Mouse (Mus musculus): ENCODE data around the gene Sgpp1. TPM values are rescaled to one million over a fixed set of nuclear protein-coding genes. Genes with fewer than 3 reads are reported as not detected.

Sgpp1 gene
- 10 to 100 TPM in 6 of 26 experiments, 1 to 10 TPM in 20; 1.0 to 24.7 (median 3.5) TPM for total RNA-seq (2018; cell fraction: chromatin; rRNA removed)
- total RNA-seq (2018; cell fraction: cytosol; rRNA removed), result 10 to 100 TPM; 20.7 to 86.7 (median 51.5) TPM
- 100 to 1,000 TPM in 1 of 26 experiments, 10 to 100 TPM in 25; 13.3 to 104 (median 37.9) TPM for total RNA-seq (2018; cell fraction: nucleus; rRNA removed)
- 56.1 to 73.4 TPM (median 64.3 TPM) in 3 replicates for polyA plus RNA-seq (2018)

DNA sequence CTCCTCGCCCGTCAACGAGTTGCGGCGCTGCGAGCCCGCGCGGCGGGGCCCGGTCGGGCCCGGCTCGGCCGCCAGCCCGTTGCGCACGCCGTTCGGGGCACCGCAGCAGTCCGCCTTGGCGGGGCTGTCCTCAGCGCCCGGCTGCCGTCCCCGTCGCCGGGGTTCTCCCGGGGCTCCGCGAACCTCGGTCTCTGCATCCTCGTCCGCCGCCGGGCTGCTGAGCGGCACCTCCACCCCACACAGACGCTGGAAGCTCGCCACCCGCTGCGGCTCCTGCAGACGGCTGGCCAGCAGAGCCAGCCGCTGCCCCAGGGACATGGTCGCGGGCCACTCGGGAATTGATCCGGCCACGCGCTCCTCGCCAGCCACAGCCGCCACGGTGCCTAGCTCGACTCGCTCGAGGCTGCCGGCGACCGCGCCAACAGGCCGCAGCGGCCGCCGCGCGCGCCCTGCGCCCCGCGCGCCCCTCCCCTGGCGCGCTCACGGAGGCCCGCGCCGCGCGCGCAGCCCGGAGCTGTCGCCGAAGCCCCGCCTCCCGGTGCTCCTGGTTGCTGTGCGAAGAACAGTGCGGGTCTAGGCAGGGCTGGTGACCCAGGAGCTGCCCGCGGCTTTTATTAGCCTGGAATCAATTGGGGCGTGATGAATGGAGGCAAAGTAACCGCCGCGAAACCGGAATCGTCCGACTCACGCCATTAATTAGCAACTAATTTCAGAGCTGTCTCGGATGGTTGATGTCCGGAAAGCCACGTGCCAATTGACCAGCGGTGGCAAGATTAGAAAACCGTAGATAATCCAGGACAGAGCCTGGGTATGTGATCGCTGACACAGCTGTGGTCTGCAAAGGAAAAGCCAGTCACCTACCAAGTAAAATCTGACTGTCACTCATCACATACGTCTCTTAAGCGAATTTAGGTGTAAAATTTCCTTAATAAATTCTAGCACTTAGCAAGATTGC is at the start of gene Sgpp1:
TSS of gene Sgpp1 (minus strand) at position 484 of the 955 bp plus-strand sequence.
- H3K36me3 ChIP-seq (ENCODE audit: inconsistent target), result no peaks in the 10 kb centered on the region
- 1% methylated on average over 76 of the region's 105 CpGs for WGBS (ENCODE audit: missing documents)
- peaks cover 45% of the 10 kb centered on the region for H3K79me2 ChIP-seq (ENCODE audit: inconsistent target)
- H3K4me3 ChIP-seq (ENCODE audit: inconsistent target), result peak within 1 kb of the TSS; percentile 95
- peak within 1 kb of the TSS; percentile 72 for H3K27ac ChIP-seq

DNA sequence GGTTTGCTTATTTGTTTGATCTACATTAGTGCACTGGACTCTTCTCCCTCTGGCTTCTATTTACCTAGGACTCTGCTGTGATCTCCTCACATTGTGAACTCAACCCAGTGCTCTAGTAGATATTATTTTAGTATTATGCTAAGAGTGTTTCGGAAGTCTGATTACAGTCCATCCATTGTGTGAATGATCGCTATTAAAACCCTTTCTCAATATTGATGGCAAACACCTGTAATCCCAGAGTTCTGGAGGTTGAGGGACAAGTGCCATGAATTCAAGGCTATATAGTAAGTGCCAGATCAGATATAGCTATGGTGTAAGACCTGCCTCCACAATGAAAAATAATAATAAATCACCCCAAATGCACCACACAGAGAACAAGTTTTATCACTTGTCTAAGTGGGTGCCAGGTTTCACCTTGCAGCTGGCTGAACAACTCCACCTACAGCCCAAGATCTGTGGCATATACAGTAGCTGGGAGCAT is 48.8 kb upstream of the Sgpp1 start:
- H3K27ac ChIP-seq, result no peak overlapping the region
- no peaks in the 10 kb centered on the region for H3K36me3 ChIP-seq (ENCODE audit: inconsistent target)
- no peak overlapping the region for H3K4me3 ChIP-seq (ENCODE audit: inconsistent target)
- WGBS (ENCODE audit: missing documents), result 60% methylated on average over 1 of the region's 2 CpGs
- no peaks in the 10 kb centered on the region for H3K79me2 ChIP-seq (ENCODE audit: inconsistent target)

DNA sequence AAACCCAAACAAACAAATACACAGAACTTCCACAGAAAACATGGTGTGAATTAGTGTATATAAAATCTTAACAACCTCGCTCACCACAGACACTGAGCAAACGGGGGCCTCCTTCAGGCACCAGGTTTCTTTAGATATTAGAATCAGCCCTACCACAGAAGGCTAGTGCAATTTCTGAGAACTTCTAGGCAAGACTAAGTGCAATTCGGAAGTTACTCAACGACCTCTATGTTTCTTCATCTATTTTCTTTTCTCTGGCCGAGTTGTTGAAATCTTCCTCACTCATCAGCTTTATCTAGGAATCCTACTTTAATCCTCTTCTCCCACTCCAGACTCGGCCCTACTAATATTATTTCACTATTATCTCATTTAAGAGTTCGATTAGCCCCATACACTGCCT is 46.5 kb upstream of the Sgpp1 start:
- 82% methylated on average over 7 of the region's 7 CpGs for WGBS (ENCODE audit: missing documents)
- H3K36me3 ChIP-seq (ENCODE audit: inconsistent target), result no peaks in the 10 kb centered on the region
- H3K27ac ChIP-seq, result no peak overlapping the region
- H3K4me3 ChIP-seq (ENCODE audit: inconsistent target), result no peak overlapping the region
- H3K79me2 ChIP-seq (ENCODE audit: inconsistent target), result no peaks in the 10 kb centered on the region

DNA sequence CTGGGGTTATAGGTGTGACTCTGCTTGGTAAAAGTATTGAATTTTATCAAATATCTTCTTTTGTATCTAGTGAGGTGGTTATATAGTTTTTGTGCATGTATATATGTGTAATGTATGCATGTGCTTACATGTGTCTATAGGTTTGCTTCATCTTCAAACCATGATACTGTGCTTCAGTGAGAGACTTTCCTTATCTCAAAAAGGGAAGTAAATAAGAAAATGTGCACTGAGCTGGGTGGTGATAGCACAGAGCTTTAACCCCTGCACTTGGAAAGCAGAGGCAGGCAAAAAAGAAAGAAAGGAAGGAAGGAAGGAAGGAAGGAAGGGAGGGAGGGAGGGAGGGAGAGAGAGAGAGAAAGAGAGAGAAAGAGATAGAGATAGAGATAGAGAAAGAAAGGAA is 45.9 kb upstream of the Sgpp1 start:
- H3K27ac ChIP-seq, result no peak overlapping the region
- no peak overlapping the region for H3K4me3 ChIP-seq (ENCODE audit: inconsistent target)
- H3K79me2 ChIP-seq (ENCODE audit: inconsistent target), result no peaks in the 10 kb centered on the region
- H3K36me3 ChIP-seq (ENCODE audit: inconsistent target), result no peaks in the 10 kb centered on the region

DNA sequence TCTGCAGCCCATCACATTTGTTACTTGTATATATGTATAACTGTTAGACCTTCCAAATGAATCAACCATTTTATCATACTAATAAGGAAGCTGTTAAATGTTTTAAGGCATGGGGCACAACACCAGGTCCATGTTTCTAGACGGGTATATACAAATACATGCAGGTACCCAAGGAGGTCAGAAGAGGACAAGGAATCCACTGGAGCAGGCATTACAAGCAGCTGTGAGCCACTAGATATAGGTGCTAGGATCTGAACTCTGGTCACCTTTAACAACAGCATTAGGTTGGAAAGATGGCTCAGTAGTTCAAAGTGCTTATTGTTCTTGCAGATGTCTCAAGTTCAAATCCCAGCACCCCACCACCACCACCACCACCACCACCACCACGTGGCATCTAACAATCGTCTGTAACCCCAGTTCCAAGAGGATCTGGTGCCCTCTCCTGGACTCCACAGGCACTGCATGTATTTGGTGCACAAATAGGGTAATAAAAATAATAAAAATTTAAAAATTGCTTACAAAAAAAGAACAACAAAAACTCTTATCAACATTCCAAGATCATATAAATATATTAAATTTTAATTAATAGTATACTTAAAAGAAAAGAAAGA is 37.0 kb upstream of the Sgpp1 start:
- Histone ChIP-seq H3K36me3 (ENCODE audit: inconsistent target) (no peaks in the 10 kb centered on the region), H3K27ac (no peak overlapping the region), H3K4me3 (ENCODE audit: inconsistent target) (no peak overlapping the region), H3K79me2 (ENCODE audit: inconsistent target) (no peaks in the 10 kb centered on the region)
- WGBS (ENCODE audit: missing documents), result 12% methylated on average over 3 of the region's 3 CpGs

DNA sequence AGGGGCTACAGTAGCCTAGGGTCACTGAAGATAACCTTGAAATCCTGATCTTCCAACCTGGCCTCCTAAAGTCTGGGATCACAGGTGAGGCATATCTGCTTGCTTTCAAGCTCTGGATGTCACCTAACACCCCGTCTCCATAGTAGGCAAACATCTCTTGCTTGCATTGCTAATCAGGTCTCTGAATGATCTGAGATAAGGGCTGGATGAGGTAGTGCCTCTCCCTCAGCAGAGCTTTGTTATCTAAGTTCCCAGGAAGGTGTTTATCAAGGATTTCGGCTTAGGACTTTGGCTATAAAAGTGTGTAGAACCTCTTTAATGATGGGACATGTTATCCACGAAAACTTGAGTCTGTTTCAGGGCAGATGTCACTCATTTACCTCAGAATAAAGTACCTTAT is 35.9 kb upstream of the Sgpp1 start:
- no peak overlapping the region for H3K27ac ChIP-seq
- H3K79me2 ChIP-seq (ENCODE audit: inconsistent target), result no peaks in the 10 kb centered on the region
- no peaks in the 10 kb centered on the region for H3K36me3 ChIP-seq (ENCODE audit: inconsistent target)
- H3K4me3 ChIP-seq (ENCODE audit: inconsistent target), result no peak overlapping the region
- WGBS (ENCODE audit: missing documents), result 92% methylated on average over 3 of the region's 3 CpGs

DNA sequence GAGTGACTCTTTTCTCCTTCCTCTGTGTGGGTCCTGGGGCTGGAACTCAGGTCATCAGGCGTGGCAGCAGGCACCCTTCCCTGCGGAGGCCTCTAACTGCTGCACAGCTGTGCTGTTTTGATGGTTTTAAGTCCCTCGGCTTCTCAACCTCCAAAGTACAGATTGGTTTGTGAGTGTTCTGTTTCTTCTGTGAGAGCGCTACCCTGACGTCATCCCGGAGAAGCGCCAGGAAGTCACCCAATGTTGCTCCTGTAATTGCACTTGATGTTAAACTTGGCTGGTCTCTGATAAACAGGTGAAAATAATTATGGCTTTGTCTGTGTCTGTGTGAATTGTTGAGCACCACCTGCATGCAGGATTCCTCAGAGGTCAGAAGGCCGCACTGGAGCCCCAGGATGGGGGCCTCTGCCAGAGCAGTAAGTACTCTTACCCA is 31.4 kb upstream of the Sgpp1 start:
- 76% methylated on average over 8 of the region's 8 CpGs for WGBS (ENCODE audit: missing documents)
- no peak overlapping the region for H3K27ac ChIP-seq

DNA sequence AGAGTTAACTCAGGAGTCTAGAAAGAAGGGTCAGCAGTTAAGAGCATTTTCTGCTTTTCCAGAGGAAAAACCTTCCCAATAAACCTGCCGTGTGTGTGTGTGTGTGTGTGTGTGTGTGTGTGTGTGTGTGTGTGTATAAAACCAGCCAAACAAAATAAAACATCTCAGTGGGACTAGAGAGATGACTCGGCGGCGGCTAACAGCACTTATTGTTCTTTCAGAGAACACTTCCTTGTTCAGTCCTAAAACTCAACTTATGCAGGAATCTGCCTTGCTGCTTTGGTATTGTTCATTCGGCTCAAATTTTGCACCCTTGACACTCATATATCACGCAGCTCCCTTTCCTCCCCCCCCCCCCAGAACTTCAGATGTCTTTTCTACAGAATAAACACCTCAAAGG is 30.9 kb upstream of the Sgpp1 start:
- H3K27ac ChIP-seq, result no peak overlapping the region
- H3K4me3 ChIP-seq (ENCODE audit: inconsistent target), result no peak overlapping the region
- no peaks in the 10 kb centered on the region for H3K36me3 ChIP-seq (ENCODE audit: inconsistent target)
- 65% methylated on average over 6 of the region's 6 CpGs for WGBS (ENCODE audit: missing documents)
- no peaks in the 10 kb centered on the region for H3K79me2 ChIP-seq (ENCODE audit: inconsistent target)

More for the DNA sequence above, 31.4 kb upstream of the Sgpp1 start:
- Histone ChIP-seq H3K79me2 (ENCODE audit: inconsistent target) (no peaks in the 10 kb centered on the region), H3K36me3 (ENCODE audit: inconsistent target) (no peaks in the 10 kb centered on the region), H3K4me3 (ENCODE audit: inconsistent target) (no peak overlapping the region)

DNA sequence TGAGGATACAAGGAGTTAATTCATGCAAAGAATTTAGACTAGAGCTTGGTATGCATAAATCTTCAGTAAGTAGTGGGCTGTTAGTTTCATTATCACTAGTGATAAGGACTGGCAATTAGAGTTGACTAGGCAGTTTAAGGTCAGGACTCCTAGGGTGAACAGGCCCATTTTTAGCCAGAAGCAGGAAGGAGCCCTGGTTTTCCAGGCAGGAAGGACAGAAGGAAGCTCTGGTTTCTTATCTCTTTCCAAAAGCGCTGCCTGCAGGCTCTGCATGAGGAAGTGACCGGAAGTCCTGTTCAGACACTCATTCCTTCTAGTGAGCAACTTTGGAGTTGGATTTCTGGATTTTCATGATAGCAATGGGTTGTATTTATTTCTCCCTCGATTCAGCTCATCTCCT is 30.2 kb upstream of the Sgpp1 start:
- Histone ChIP-seq H3K4me3 (ENCODE audit: inconsistent target) (no peak overlapping the region), H3K79me2 (ENCODE audit: inconsistent target) (no peaks in the 10 kb centered on the region), H3K36me3 (ENCODE audit: inconsistent target) (no peaks in the 10 kb centered on the region), H3K27ac (no peak overlapping the region)
- 15% methylated on average over 3 of the region's 3 CpGs for WGBS (ENCODE audit: missing documents)

DNA sequence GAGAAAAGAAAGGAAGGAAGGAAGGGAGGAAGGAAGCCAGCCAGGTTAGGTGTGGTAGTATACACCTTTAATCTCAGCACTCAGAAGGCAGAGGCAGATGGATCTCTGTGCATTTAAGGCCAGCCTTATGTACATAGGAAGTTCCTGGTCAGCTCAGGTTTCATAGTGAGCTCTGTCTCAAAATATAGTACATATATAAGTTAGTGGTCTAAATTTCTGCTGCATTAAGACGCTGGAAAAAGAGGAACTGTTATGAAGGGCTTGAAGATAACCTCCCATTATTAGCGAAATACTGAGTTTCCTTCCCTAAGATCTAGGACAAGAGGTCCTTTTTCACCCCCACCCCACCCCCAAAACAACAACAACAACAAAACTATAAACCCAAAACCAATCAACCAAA is 20.9 kb upstream of the Sgpp1 start:
- no peak overlapping the region for H3K4me3 ChIP-seq (ENCODE audit: inconsistent target)
- WGBS (ENCODE audit: missing documents), result 0% methylated on average over 2 of the region's 2 CpGs
- no peak overlapping the region for H3K27ac ChIP-seq
- H3K36me3 ChIP-seq (ENCODE audit: inconsistent target), result no peaks in the 10 kb centered on the region
- H3K79me2 ChIP-seq (ENCODE audit: inconsistent target), result no peaks in the 10 kb centered on the region

DNA sequence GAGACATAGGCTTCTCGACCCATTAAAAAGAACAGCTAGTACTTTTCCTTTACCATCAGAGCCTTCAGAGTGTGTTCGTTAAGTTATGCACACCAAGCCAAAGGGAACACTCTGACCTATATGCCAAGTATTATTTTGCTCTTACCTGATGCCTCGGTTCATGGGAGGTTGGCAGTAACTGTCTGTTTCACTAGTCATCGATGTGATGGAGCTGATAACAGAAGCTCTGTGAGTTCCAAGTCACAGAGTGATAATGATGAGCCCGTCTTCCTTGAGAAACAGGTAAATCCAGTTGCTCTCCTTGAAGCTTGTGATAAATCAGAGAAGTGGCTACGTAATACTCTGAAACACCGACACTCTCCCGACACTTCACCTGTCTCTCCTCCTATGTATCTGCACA is 18.2 kb upstream of the Sgpp1 start:
- H3K79me2 ChIP-seq (ENCODE audit: inconsistent target), result no peaks in the 10 kb centered on the region
- no peak overlapping the region for H3K27ac ChIP-seq
- 92% methylated on average over 8 of the region's 8 CpGs for WGBS (ENCODE audit: missing documents)
- H3K36me3 ChIP-seq (ENCODE audit: inconsistent target), result no peaks in the 10 kb centered on the region
- no peak overlapping the region for H3K4me3 ChIP-seq (ENCODE audit: inconsistent target)

DNA sequence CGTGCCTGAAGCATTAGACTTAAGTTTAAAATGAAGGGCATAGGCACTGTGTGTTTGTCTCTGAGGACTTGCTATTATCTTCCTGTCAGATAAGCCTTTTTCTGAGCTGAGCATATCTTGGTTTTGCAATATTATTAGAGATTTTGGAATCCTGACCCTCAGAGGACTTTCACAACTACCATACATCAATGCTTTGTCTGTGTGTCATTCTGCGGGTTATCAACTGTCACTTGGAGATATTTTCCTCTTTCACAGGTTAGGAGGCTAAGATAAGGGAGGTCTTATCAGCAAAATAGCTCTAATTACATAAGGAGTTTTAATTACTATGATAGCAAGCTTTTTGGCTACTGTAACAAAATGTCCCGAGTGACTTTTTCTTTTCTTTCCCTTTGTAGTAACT is 16.5 kb upstream of the Sgpp1 start:
- H3K27ac ChIP-seq, result no peak overlapping the region
- WGBS (ENCODE audit: missing documents), result 89% methylated on average over 3 of the region's 3 CpGs
- no peaks in the 10 kb centered on the region for H3K36me3 ChIP-seq (ENCODE audit: inconsistent target)
- no peaks in the 10 kb centered on the region for H3K79me2 ChIP-seq (ENCODE audit: inconsistent target)
- no peak overlapping the region for H3K4me3 ChIP-seq (ENCODE audit: inconsistent target)

DNA sequence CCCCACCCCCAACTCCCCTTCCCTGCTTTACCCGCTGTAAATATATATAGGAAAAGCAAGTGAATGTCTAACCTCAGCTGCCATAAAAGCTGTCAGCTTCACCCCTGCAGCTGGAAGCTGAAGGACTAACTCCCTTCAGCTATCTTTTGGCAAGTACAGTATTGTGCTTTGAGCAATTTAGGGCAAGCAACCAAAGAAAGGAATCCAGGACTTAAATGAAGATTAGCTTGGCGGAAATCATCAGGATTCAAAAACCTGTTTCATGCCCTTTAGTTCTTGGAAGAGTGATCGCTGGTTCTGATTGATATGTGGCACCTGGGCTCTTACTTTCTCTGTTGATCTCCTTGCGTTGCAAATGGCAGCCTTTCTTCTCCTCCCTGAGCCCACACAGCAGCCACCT is 13.0 kb upstream of the Sgpp1 start:
- no peak overlapping the region for H3K4me3 ChIP-seq (ENCODE audit: inconsistent target)
- no peak overlapping the region for H3K27ac ChIP-seq
- 96% methylated on average over 4 of the region's 4 CpGs for WGBS (ENCODE audit: missing documents)
- no peaks in the 10 kb centered on the region for H3K36me3 ChIP-seq (ENCODE audit: inconsistent target)
- H3K79me2 ChIP-seq (ENCODE audit: inconsistent target), result no peaks in the 10 kb centered on the region

DNA sequence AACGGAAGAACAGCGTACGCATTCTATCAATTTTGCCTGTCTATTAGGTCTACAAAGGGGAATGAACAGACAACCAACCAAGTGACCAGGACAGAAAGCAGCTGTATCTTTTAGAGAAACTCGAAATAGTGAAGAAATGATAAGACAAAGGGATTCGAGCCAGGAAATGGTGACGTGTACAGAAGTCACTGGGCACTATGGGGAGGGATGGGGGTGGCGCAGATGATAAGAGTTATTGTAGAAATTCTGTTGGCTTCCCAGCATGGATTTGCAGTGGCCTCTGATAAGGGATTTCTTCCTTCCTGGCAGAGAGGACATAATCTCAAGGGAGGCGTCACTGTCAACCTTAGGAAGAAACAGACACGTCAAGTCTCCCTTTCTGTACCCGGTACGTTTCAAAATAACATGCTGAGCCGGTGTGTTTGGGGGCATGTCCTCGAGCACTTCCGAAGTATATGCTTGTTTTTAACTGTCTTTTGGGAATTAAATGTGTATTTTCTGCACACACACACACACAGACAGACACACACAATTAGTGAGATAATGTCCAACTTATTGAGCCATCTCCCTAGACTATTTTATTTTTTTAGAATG is 10.3 kb upstream of the Sgpp1 start:
- Histone ChIP-seq H3K27ac (no peak overlapping the region), H3K4me3 (ENCODE audit: inconsistent target) (no peak overlapping the region), H3K79me2 (ENCODE audit: inconsistent target) (no peaks in the 10 kb centered on the region), H3K36me3 (ENCODE audit: inconsistent target) (no peaks in the 10 kb centered on the region)
- 82% methylated on average over 11 of the region's 14 CpGs for WGBS (ENCODE audit: missing documents)

DNA sequence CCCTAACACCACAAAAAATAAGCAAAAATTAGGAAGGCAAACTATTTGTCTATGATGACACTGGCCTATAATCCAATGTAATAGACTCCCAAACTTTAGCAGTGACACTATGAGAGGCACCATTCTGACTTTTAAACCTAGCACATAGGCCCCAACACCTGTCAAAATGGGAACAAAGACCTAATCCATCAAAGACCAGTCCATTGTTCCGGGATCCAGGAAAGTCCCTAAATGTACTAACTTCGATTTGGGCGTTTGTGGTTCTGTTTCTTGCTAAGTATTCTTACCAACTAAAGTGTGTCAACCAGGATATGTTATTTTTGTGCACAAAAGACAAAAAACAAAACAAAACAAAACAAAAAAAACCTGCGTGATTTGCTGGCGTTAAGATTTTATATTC is 6.6 kb upstream of the Sgpp1 start:
- no peak overlapping the region for H3K4me3 ChIP-seq (ENCODE audit: inconsistent target)
- WGBS (ENCODE audit: missing documents), result 95% methylated on average over 5 of the region's 5 CpGs
- no peaks in the 10 kb centered on the region for H3K36me3 ChIP-seq (ENCODE audit: inconsistent target)
- H3K79me2 ChIP-seq (ENCODE audit: inconsistent target), result no peaks in the 10 kb centered on the region
- no peak overlapping the region for H3K27ac ChIP-seq

Measured in macrophage (primary cell).